Mouse (Mus musculus): ENCODE measurements around the gene Myo19.

- TF ChIP-seq CTCF (IDR thresholded peaks at IDR 0.05; ENCODE audit: low read depth): no peak
- TF ChIP-seq EP300 (optimal IDR thresholded peaks at IDR 0.05): no peak
These were observed 9.5 kb downstream of the Myo19 start for GRCm38 (mm10) chr11:84889492-84889891.
